Mouse (Mus musculus): ENCODE results near the gene Btrc.
A peak's percentile ranks its signal among the peaks of the same experiment; 100 is the strongest.

Gene Btrc

DNA sequence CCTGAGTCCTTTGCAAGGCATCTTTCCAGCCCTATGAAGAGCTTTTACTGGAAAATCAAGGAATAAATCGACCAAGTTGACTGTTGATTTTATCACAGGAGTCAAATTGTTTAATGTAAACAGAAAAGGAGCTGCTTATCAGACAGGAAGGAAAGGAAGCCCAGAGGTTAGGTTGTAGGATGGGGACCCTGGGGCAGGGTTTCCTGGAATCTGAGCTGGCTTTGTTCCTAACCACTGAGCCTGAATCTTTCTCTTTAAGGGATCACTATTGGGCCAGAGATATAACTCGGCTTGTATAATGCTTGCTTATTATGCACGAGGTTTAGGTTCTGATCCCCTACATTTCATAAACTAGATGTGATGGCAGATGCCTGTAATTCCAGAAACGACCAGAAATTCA, 64.6 kb downstream of the Btrc start:
- DNase-seq (ENCODE audit: low spot score), result no peak

DNA sequence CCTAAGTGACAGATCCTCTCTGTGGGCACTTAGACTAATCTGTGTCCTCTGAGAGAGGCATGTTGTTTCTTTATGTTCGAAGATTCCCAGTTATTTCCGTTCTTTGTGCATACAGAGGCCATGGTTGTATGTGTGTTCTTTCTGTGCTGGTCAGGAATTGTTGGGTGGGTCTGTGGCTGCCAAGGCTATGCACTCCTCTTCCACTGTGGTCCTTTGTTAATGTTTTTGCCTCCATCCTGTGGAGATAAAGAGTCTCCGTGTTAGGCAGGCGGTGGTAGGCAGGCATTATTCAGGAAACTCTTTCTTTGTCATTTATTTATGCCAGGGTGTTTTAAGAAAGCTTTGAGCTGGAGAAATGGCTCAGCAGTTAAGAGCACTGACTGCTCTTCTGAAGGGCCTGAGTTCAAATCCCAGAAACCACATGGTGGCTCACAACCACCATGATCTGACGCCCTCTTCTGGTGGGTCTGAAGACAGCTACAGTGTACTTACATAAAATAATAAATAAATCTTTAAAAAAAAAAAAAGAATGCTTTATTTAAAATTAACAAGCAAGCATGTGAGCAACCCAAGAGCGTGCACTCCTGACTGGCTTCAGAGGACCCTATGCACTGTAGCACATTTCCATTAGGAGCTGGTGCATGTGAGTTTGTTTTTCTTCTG, 67.6 kb downstream of the Btrc start:
- DNase-seq (ENCODE audit: low spot score), result no peak

DNA sequence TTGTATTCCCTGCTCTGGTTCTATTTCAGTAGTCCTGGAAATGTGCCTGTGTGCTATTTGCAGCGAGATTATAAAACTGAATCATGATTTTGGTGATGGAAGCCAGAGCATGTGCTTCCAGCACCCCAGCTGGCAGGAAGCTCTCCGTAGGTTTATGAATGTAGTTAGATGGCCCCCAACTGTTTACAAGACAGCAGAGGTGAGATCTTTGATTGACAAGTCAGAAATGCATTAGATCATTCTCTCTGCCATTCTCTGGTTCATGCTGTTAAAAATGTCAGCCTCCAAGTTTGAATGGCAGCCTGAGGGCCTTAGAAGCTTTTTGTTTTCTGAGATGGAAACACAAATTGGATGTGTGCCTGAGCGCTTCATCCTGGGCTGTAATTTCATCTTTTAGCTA, 68.8 kb downstream of the Btrc start:
- DNase-seq (ENCODE audit: low spot score), result peak; percentile 79

DNA sequence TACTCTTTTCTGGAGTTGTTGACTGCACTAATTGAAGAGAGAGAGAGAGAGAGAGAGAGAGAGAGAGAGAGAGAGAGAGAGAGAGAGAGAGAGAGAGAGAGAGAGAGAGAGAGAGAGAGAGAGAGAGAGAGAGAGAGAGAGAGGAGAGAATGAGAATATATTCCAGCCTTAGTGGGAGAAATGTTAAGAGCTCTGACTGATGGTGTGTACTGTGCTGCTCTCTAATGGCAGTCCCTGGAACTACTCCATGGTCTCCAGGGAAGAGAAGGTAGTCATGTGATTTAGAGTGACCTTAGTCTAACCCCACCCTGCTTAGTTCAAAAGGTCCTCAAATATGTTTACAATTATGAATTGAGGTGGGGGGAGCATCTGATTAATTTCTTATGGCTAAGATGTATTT, 72.5 kb downstream of the Btrc start:
- DNase-seq (ENCODE audit: low spot score), result peak; percentile 61

DNA sequence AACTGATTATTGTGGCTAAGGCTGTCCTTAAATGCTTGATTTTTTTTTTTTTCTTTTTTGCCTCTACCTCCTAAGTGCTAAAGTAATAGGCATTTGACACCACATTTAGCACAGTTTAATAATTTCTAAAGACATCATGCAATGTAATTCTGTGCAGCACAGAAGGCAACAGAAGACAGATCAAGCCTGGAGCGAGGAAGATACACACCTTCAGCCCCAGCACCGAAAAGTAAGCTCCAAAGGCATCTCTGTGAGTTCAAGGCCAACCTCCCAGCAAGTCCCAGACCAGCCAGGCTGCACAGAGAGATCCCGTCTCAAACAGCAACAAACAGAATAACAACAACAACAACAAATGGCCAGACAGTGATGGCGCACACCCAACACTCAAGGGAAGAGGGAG, 73.6 kb downstream of the Btrc start:
- no peak for DNase-seq (ENCODE audit: low spot score)

DNA sequence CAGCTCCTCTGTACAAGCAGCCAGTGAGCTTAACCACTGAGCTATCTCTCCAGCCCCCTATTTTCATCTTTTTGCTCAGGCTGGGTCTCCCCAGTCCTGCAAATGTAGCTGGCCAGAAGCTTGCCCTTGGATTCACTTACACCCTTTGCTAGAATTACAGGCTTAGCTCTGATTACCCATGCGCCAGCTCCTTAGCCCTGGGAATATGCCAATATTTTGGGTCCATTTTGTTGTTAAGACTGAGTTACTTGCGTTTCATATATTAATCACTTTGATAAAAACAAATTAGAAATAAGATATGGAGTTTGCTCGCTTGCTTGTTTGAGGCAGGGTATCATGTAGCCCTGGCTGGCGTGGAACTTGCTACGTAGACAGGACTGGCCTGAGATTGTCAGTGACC, 74.7 kb downstream of the Btrc start:
- DNase-seq (ENCODE audit: low spot score), result no peak

DNA sequence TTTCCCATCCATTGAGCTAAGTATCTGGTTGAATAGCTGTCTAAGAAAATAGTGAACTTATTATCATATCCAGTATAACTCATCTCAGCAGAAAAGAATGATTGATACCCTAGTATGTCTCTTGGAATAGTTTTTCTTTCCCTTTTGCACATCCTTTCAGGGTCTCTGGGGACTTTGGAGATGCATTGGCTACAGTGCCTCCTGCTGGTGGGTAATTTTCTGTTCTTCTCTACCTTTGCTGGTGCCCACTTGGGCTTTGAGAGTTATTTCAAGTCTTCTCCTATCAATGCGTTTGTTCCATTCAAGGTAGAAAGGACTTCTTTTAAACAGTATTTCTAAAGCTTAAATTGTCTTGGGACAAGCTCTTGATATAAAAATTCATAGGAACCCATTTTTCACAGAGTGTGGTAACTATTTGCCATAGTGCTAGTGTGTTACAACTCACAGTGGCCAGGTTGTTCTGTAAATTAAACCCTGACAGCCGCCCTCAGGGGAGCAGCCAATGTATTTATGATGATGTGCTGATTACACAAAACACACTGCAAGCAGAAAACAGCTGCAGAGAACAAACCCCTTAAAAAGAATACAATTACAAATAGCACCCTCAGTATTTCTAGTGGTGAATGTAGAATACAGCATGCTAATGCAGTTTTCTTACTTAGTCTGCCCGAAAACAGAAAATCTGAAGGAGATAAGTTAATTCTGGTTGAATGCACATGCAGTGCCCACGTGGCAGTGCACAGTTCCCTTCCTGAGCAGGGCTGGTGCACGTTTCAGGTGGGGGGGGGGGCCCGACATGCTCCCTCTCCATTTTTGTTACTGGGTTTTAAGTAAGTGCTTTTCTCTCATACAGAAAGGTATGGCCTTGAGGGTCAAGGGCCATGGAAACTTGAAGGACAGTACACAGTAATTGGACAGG, 75.7 kb downstream of the Btrc start:
- DNase-seq (ENCODE audit: low spot score), result no peak

DNA sequence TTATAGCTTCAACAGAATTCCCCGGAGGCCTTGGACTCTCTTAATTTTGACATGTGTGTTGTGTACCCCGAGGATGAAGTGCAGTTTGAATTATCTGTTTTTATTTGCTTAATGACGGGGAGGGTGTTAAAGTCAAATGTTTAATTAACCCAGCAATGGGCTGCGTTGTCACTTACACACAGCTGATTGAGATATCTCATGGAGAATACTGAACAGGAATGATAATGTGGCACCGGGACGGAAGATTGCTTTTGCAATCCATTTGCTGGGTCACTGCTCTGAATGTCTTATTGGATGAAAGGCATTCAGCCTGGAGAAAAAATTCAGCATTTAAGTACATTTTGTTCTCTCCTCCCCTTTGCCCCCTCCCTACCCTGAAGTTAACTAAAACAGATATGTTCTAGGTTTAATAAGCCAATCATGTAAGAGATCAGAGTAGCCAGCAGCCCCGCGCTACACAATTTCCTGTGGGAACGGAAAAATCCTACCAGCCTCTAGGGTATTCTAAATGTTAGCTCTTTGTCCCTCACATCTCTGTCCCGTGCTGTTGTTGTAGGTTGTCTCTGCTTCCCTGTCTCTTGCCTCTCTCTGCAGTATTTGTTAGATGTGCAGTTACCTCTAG, 77.1 kb downstream of the Btrc start:
- DNase-seq (ENCODE audit: low spot score), result no peak

DNA sequence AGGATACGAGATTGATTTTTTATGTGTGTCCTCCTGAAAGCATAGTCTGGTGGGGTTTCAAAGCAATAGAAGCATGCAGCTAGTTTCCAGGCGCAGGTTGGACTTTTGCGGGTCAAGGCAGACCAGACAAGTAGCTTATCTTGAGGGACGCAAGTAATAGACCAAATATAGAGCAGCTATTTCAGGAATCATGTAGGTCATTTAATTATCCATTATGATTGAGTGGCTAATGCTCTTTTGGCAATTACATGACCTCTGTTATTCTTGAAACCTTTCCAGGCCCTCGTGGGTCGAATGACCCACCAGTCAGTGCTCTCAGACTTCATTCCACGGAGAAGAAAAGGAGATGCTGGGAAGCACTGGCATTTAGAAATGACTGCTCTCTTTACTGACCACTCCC, 78.2 kb downstream of the Btrc start:
- DNase-seq (ENCODE audit: low spot score), result no peak

DNA sequence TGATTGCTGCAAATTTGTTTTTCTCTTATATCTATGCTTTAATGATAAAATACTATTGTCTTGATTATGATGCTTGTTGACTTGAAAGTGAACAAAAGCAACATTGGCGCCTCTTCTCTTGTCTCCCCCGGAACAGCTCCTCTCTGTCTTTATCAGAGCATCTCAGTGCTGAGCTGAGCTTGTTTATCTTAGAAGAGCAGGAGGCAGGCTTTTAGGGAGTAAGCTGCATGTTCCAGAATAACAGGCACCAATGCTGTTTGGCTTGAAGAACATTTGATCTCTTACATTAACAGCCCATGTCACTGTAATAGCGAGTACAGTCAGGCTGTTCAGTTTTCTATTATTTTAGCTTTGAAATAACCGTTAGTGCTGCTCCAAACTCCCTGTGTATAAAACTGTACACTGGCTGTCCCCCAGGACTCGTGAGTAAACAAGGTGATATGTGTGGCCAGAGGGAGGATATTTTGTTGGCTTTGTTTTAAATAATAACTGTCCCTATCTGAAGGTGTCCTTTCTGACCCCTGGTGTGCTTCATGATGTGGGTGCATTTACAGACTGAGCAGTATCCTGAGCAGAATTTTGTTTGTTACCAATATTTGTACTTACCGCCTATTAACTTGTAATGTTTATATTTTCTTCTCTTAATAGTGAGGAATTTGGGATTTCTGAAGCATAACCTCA, 81.9 kb downstream of the Btrc start:
- no peak for DNase-seq (ENCODE audit: low spot score)

DNA sequence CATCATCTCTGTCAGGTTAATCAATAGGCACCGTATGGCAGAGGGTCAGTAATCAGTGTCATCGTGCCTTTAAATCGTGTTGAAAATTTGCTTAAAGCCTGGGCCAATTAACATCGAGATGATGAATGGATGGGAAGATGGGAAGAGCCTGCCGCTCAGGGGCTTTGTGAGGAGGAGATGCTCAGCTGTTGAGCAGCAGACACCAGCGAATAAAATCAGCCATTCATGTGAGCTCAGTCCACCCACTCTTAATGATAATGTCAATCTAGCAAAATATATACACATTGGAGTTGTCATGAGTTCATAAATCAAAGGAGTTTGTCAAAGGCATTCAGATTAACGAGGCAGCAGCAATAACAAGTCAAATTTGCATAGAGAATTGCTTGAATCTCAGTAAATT, 83.1 kb downstream of the Btrc start:
- DNase-seq (ENCODE audit: low spot score), result no peak

DNA sequence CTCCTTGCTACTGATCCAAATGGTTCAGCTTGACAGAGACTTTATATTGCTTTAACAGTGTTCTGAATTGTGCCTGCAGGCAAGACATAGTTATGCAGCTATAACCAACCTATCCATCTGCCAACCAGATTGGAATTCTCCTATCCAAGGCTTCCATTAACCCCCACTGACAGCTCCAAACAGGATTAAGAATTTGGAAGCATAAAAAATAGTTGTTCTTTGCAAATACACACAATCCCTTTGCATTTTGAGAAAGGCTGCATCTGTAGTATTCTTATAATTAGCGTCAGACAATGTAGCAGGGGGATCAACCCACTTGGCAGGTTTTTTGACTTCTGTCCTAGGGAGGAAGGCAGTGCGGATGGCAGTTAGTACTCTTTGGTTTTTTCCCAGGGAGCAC, 83.7 kb downstream of the Btrc start:
- no peak for DNase-seq (ENCODE audit: low spot score)

DNA sequence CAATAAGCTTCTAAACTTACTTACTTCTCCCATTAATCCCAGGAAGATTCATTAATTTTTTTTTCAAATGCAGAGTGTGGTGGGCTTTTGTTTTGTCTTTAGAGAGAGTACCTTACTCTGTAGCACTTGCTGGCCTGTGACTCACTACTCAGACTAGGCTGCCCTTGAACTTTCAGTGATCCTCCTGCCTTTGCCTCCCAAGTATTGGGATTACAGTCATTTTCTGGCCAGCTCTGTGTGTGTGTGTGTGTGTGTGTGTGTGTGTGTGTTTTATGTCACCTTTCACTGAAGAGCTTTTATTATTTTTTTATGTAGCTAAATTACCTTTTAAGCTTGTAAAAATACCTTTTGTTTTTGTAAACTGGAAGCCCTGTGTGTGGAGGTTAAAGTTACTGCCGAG, 84.4 kb downstream of the Btrc start:
- no peak for DNase-seq (ENCODE audit: low spot score)

DNA sequence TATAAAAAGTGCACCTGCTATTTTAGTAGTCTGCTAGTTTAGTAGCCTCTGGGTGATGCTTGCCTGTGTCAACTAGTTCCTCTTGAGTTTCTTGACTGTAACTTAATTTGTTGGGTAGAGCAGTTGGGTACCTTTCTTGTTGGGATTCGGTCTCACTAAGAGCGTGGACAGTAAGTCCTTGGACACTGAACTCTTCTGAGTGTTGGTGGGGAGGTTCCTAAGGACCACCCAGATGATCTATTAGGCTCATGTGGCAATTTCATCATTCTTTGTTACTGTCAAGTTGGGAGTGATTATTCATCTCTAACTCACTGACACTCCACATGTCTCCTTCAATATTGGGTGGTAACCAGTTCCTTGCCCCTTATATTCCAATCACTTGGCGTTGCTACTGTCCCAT, 90.9 kb downstream of the Btrc start:
- DNase-seq (ENCODE audit: low spot score), result no peak

DNA sequence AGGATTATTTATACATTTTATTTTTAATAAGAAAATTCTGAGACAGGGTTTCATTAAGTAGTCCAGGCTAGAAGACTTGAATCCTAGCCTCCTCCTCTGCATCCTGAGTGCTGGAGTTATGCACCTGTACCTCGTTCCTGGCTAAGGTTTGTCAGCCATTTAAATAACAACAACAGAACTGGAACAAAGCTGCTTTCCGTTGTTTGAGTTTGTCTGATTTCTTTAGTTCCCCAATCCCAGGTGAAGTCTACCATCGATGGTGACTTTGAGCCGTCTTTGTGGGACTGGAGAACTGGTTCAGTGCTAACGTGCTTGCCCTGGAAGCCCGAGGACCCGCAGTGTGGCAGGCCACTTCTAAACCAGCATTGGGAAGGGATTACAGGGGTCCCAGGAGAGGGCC, 93.4 kb downstream of the Btrc start:
- no peak for DNase-seq (ENCODE audit: low spot score)

DNA sequence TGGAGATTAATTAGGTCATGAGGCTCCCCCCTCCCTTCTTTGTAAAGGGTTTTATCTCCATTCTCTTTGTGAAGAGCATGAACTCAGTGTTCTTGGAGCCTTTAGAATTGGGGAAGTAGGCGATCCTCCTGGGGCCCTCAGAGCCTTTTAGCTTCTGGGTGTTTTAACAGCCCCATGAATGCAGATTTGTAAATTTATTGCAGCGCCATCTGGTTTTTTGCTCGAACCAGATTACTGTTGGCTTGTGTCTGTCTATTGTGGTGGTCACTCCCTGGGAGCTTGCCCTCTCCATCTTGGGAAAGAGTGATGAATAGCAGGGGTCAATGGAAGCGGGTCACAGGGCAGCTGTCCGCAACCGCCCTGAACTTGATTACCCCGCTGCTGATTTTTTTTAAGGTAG, 95.2 kb downstream of the Btrc start:
- DNase-seq (ENCODE audit: low spot score), result no peak

DNA sequence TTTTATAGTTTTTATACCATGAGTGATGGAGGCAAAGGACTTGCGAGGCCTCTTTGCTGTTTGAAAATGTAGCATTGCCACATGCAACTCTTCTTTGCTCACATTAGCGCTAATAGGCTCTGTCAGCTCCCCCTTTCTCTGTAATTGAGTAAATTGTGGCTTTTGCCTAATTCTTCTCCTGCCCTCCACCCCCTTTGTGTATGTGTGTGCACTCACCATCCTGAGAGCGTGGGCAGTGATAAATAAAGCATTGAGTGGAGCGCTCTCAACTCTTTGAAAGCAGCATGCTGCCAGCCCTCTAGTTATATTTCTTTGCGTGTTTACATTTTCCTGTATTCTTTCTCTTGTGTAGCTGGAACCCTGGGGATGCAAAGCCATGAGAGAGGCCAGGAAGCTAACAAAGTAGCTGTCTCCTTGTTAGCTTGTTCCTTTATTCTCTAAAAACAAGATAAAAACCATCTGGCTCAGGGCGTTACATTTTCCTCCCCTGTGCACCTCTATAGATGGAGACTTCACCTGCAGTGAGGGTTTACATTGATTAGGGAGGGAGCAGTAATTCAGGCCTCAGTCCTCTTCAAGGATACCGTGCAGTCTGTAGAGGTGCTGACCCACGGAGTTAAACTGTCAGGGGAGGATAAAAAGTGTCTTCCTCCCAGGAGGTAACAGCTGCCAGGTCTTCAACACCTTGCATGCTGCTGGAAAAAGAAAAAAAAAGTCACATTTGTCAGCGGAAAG, 96.6 kb downstream of the Btrc start:
- DNase-seq (ENCODE audit: low spot score), result no peak

DNA sequence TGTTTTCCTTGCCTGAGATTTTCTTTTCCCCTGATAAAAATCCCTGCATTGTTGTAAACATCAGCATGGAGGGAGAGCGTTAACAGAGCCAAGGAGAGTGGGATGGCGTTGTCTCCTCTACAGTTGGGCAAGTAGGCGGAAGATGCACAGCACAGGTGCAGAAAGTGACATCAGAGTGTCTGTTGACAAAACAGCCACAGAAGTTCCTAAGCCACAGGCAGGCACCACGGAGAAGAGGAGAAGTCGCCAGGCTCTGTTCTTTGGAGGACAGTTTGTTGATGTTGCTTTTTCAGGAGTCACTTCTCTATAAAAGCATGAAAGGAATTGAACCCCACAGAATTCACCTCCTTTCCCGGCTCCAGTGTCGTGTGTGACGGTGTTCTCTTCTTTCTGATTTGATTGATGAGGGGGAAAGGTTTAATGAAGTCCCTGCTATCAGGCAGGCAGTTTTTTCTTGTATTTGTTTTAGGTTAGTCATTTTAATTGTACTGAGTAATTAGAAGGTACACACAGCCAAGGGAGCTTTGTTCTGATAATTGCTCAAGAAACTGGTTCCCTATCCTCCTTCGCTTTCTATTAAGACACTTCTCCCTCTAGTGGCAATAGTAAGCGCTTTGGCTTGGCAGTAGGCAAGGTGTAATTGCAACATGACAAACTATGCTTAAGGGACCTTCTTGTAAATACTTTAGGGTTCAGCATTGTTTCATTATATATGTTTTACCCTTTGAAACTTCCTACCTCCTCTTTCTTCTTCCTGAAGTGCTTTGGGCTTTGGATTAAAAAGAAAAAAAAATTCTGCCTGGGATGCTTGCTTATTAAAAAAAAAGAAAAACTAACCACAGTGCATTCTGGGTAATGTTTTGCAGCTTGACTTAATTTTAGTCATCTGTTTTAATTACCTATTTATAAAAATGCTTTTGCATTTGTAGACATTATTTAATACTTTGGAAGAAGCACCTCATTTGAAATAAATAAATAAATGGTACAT, 97.5 kb downstream of the Btrc start:
- DNase-seq (ENCODE audit: low spot score), result no peak

DNA sequence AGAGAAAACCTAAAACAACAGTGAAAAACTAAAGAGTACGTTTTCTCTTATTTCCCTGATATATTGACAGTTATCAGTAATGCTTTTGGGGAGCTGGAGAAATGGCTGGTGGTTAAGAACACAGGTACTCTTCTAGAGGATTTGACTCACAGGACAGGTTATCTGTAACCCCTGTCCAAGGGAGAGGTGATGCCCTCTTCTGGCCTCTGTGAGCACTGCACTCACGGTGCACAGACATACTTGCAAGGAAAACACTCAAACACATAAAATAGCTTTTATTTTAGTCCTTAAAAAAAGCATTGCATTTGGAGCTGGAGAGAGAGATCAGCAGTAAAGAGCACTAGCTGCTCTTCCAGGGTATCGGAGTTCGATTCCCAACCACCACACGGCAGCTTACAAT, 106.2 kb downstream of the Btrc start:
- no peak for DNase-seq (ENCODE audit: low spot score)

DNA sequence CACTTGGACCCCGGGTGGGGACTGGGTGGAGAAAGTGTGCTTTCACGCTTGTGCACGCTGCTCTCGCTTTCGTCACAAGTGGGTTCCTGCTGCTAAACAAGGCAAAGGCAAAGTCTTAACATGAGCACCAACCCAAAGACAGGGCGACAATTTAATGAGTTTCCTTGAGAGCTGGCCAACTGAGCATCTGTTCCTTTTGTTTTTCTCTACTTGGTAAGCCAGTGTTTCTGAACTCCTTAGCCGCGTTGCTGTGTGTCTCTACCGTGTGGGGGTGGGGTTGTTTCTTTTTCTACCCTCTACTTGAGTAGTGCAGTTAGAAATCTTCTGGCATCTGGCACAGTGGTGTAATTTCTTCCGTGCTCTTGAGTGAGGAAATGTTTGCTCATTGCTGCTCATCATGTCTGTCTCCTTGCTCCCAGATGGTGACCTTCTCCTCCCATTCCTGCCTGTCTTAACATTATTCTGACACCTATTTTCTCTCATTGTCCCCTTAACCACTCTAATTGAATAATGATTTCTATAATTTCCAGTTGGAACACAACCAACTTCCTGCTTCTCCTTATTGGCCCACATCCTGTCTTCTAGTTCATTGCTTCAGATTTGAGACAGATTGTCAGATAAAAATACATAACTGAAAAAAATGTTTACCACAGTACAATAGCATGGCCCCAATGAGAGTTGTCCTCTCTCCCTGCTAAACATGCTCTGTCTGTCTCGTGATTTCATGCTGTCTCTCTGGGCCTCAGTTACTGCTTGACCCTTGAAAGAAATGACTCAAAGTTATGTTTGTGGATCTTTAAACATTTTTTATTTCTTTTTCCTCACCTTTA, 109.4 kb downstream of the Btrc start:
- no peak for DNase-seq (ENCODE audit: low spot score)
